Mouse (Mus musculus): Measurements from ENCODE around the gene Psat1. TPM values are rescaled to one million over a fixed set of nuclear protein-coding genes. Genes with fewer than 3 reads are reported as not detected.

Gene Psat1
- total and polyA plus RNA-seq, 3 experiments = 340 to 549 (median 423) TPM

GRCm38 (mm10) chr19:15855379-15855778 lies 91.8 kb downstream of the Psat1 start:
- no peaks in the 10 kb centered on the region for H3K9me3 ChIP-seq (replicated peaks; ENCODE audit: low read length)
- no peak overlapping the region for H3K4me2 ChIP-seq (ENCODE audit: insufficient read depth, low read depth, poor library complexity, severe bottlenecking)
- H3K36me3 ChIP-seq (replicated peaks in 1 of 2; ENCODE audit: control insufficient read depth in 1 of 2, insufficient read depth in 1 of 2, low read length in 1 of 2) = no peaks in the 10 kb centered on the region
- H3K4me1 ChIP-seq (ENCODE audit: control insufficient read depth in 1 of 2, insufficient read depth in 2 of 2) = no peaks in the 10 kb centered on the region
- in situ Hi-C loops (cut with MboI; ENCODE audit: low pct_ligation_motif_present, low pct_unique_long_range_greater_than_20kb, low sequenced_read_pairs) (loop anchor here (25.0 kb wide), 1 partner anchor 218 kb away; no protein-coding TSS in a partner anchor), dilution Hi-C loops (cut with MboI; ENCODE audit: extremely low pct_ligation_motif_present, extremely low pct_unique_long_range_greater_than_20kb, low sequenced_read_pairs) (no loop called here)
- H3K9ac ChIP-seq (ENCODE audit: insufficient read depth, low read depth) = no peak overlapping the region
- no peaks in the 10 kb centered on the region for H3K27me3 ChIP-seq (replicated peaks)
- no peaks in the 10 kb centered on the region for H3K79me2 ChIP-seq (replicated peaks; ENCODE audit: control insufficient read depth, extremely low read depth, insufficient read depth, poor library complexity, severe bottlenecking)
- TF ChIP-seq ELF1 (IDR thresholded peaks at IDR 0.05; ENCODE audit: low read depth, low read length) (no peak), E2F4 (IDR thresholded peaks at IDR 0.05; ENCODE audit: insufficient replicate concordance, low read depth, low read length) (no peak), TCF12 (IDR thresholded peaks at IDR 0.05; ENCODE audit: low read depth, low read length) (no peak), GABPA (IDR thresholded peaks at IDR 0.05; ENCODE audit: insufficient replicate concordance, low read depth, low read length) (no peak), IRF4 (IDR thresholded peaks at IDR 0.05; ENCODE audit: low read depth, low read length) (no peak), MAZ (IDR thresholded peaks at IDR 0.05; ENCODE audit: low read depth, low read length) (no peak), NELFE (IDR thresholded peaks at IDR 0.05; ENCODE audit: low read depth, low read length) (no peak), CHD1 (IDR thresholded peaks at IDR 0.05; ENCODE audit: low read depth, low read length) (no peak), JUND (conservative IDR thresholded peaks at IDR 0.05; ENCODE audit: low read depth, low read length) (no peak)
- no peak for DNase-seq (ENCODE audit: extremely low read depth)
- H3K27ac ChIP-seq (ENCODE audit: insufficient read depth, low read depth) = no peak overlapping the region
- no peak overlapping the region for H3K4me3 ChIP-seq (replicated peaks in 1 of 3; ENCODE audit: low read depth in 2 of 3, low read length in 2 of 3, poor library complexity in 1 of 3)

Other genes starting within 250 kb of the Psat1 start
- 9.9 and 10.2 TPM in 2 replicates for gene Cep78, start 37.7 kb upstream of the Psat1 start, total RNA-seq (2012; rRNA removed)
- 18.3 and 19.2 TPM in 2 replicates for gene Cep78, start 37.7 kb upstream of the Psat1 start, total RNA-seq (2014; rRNA removed)
- 11.7 and 12.2 TPM in 2 replicates for gene Cep78, start 37.7 kb upstream of the Psat1 start, polyA plus RNA-seq (2012; ENCODE audit: insufficient read length, low read depth)
- gene Gnaq, start 185.5 kb upstream of the Psat1 start, total RNA-seq (2012; rRNA removed) = 5.7 and 8.1 TPM in 2 replicates
- gene Gnaq, start 185.5 kb upstream of the Psat1 start, total RNA-seq (2014; rRNA removed) = 5.1 and 8.2 TPM in 2 replicates
- gene Gnaq, start 185.5 kb upstream of the Psat1 start, polyA plus RNA-seq (2012; ENCODE audit: insufficient read length, low read depth) = 12.9 and 15.9 TPM in 2 replicates